9 mouse cellular contexts compared by ENCODE assay signal in the genomic region with DNA sequence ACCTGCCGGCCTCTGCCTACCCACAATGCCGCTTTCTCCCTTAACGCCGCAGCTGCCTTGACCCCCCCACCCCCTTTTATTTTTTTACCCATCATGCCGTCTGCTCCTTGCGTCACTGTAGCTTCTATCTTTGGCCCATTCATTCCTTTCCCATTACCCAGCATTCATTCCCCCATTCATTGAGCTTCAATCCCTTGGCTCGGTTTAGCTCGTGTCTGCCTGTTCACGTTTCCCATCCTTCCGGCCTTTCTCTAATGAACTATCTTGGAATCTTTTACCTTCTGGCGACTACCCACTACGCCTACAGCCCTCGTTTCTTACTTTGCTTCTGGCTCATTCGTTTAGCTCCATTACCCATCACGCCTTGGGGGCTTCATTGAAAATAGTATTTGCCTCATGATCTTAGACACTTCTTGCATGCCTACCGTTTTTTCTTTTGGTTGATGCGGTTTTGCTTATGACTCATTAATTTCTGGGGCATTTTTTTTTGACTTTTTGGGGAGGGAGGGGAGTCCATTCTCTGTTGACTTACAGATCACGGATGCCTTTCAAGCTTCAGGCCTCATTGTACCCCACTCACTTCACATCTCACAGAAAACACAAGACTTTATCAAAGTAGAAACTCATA. TPM values are rescaled to one million over a fixed set of nuclear protein-coding genes. Genes with fewer than 3 reads are reported as not detected.
DNase-seq lines count a peak whose midpoint lies in the region; ATAC-seq and TF ChIP-seq lines count a peak whose summit lies in the region.
"Had no signal": no experiment of that assay in that cellular context is flagged by ENCODE, and none has a peak within 500 bp of the region (broad histone marks: within the 10 kb centered on the region; RNA-seq: fewer than 3 reads in every experiment).

No protein-coding gene starts in this region.

- ATAC-seq in heart, embryonic 13.5 days (ENCODE audit: extremely low read depth, insufficient number of reproducible peaks, low FRiP score, low TSS enrichment), result no peak
- ATAC-seq in forebrain, postnatal 0 days, result no peak
- peak; percentile 1; the same call in 1 of the 2 replicates for ATAC-seq in megakaryocyte progenitor cell, adult 5-6 weeks (replicated peaks; ENCODE audit: poor library complexity)

- TF ChIP-seq EP300 in ES-Bruce4 (IDR thresholded peaks at IDR 0.05; ENCODE audit: insufficient read depth, low read depth, low read length), result no peak

- peaks cover 72% of the 10 kb centered on the region for H3K36me3 ChIP-seq in heart, embryonic 13.5 days
- peaks cover 23% of the 10 kb centered on the region for H3K36me3 ChIP-seq in ES-Bruce4 (ENCODE audit: control insufficient read depth, insufficient read depth, low read length, poor library complexity, severe bottlenecking)
- H3K36me3 ChIP-seq in forebrain, postnatal 0 days (ENCODE audit: insufficient read depth), result peaks cover 24% of the 10 kb centered on the region

- TF ChIP-seq POLR2A in ES-Bruce4 (IDR thresholded peaks at IDR 0.05; ENCODE audit: insufficient read depth, low read length), result no peak

- H3K4me2 ChIP-seq in heart, embryonic 13.5 days, result peak overlapping the region; percentile 76
- peak overlapping the region; percentile 43 for H3K4me2 ChIP-seq in forebrain, postnatal 0 days (ENCODE audit: low read depth)

- peaks cover 25% of the 10 kb centered on the region for H3K4me1 ChIP-seq in heart, embryonic 13.5 days
- H3K4me1 ChIP-seq in ES-Bruce4 (ENCODE audit: control insufficient read depth, insufficient read depth, low read length), result no peaks in the 10 kb centered on the region
- H3K4me1 ChIP-seq in forebrain, postnatal 0 days (ENCODE audit: insufficient read depth), result 0 out of 2 replicates have a peak, but pooled peaks cover 6% of the 10 kb centered on the region

- no peaks in the 10 kb centered on the region for H3K27me3 ChIP-seq in heart, embryonic 13.5 days (replicated peaks)
- no peaks in the 10 kb centered on the region for H3K27me3 ChIP-seq in ES-Bruce4 (ENCODE audit: control insufficient read depth, insufficient read depth, low read length, poor library complexity, severe bottlenecking)
- no peaks in the 10 kb centered on the region for H3K27me3 ChIP-seq in forebrain, postnatal 0 days (ENCODE audit: insufficient read depth, low read length)

- H3K4me3 ChIP-seq in heart, embryonic 13.5 days, result peak overlapping the region; percentile 49
- H3K4me3 ChIP-seq in ES-Bruce4 (ENCODE audit: low read depth, low read length), result peak overlapping the region; percentile 86
- H3K4me3 ChIP-seq in forebrain, postnatal 0 days (ENCODE audit: low read depth, low read length), result peak overlapping the region; percentile 25

- peaks cover 8% of the 10 kb centered on the region for H3K9me3 ChIP-seq in heart, embryonic 13.5 days
- H3K9me3 ChIP-seq in ES-Bruce4 (replicated peaks; ENCODE audit: control insufficient read depth, insufficient read depth, low read length, poor library complexity, severe bottlenecking), result no peaks in the 10 kb centered on the region; the same call in 1 of the 2 replicates
- H3K9me3 ChIP-seq in forebrain, postnatal 0 days (ENCODE audit: low read length), result no peaks in the 10 kb centered on the region; the same call in 1 of the 2 replicates

- peak overlapping the region; percentile 67 for H3K9ac ChIP-seq in heart, embryonic 13.5 days
- peak overlapping the region; percentile 80 for H3K9ac ChIP-seq in ES-Bruce4 (ENCODE audit: low read depth, poor library complexity, severe bottlenecking)
- H3K9ac ChIP-seq in forebrain, postnatal 0 days, result peak overlapping the region; percentile 31

- WGBS in heart, embryonic 13.5 days, result 6% methylated on average over 18 of the region's 18 CpGs
- WGBS in forebrain, postnatal 0 days, result 4% methylated on average over 18 of the region's 18 CpGs

- DNase-seq in heart, adult 8-10 months (ENCODE audit: low spot score), result no peak
- no peak for DNase-seq in forebrain, postnatal 0 days
- no peak for DNase-seq in right cerebral cortex, postnatal 36 days (ENCODE audit: low spot score in 2 of 2)
- DNase-seq in ovary, postnatal 36 days (ENCODE audit: low spot score), result no peak
- no peak for DNase-seq in adrenal gland, adult 18-20 months (ENCODE audit: low spot score in 2 of 2)

- TF ChIP-seq CTCF in ES-Bruce4 (IDR thresholded peaks at IDR 0.05; ENCODE audit: low read depth, low read length), result no peak
- no peak for TF ChIP-seq CTCF in forebrain, postnatal 0 days (IDR thresholded peaks at IDR 0.05; ENCODE audit: low read depth)

- H3K27ac ChIP-seq in heart, embryonic 13.5 days (replicated peaks), result peak overlapping the region; percentile 85
- H3K27ac ChIP-seq in ES-Bruce4 (ENCODE audit: insufficient read depth, low read length), result peak overlapping the region; percentile 98
- peak overlapping the region; percentile 83 for H3K27ac ChIP-seq in forebrain, postnatal 0 days (ENCODE audit: low read depth, low read length)

RNA-seq across cellular contexts. Expression of gene Tomm40, which starts 0.9 kb away (rescaled TPM):
- 128 and 146 TPM in 2 replicates for polyA plus RNA-seq in heart, embryonic 13.5 days (2015; fragmentation: Nextera tagmentation; extraction: Ambion mirVana)
- 100 to 1,000 TPM in 1 of 4 experiments, 10 to 100 TPM in 3; 94.0 to 101 (median 99.2) TPM for total RNA-seq in heart, adult 8-10 months (2022)
- 68.2 TPM in 2 replicates for polyA plus RNA-seq in ES-Bruce4 (2011; ENCODE audit: insufficient read depth, insufficient read length, low read depth, missing spikeins)
- 98.9 and 113 TPM in 2 replicates for total RNA-seq in forebrain, postnatal 0 days (2014; rRNA removed)
- polyA plus RNA-seq in forebrain, postnatal 0 days (2015; fragmentation: Nextera tagmentation; extraction: Ambion mirVana), result 146 and 147 TPM in 2 replicates
- 61.5 and 62.2 TPM in 2 replicates for total RNA-seq in megakaryocyte progenitor cell, adult 5-6 weeks (2015)
- 42.5 and 50.8 TPM in 2 replicates for total RNA-seq in megakaryocyte progenitor cell, adult 5-6 weeks (2017)
- total RNA-seq in adrenal gland, adult 18-20 months (2021), result 100 to 1,000 TPM; 123 to 126 TPM

RNA-seq across cellular contexts. Expression of gene Apoe, which starts 17.2 kb away (rescaled TPM):
- polyA plus RNA-seq in heart, embryonic 13.5 days (2015; fragmentation: Nextera tagmentation; extraction: Ambion mirVana), result 480 and 561 TPM in 2 replicates
- 100 to 1,000 TPM; 172 to 309 (median 253) TPM for total RNA-seq in heart, adult 8-10 months (2022)
- polyA plus RNA-seq in ES-Bruce4 (2011; ENCODE audit: insufficient read depth, insufficient read length, low read depth, missing spikeins), result 1,030 and 1,048 TPM in 2 replicates
- total RNA-seq in forebrain, postnatal 0 days (2014; rRNA removed), result 1,116 and 1,436 TPM in 2 replicates
- 1,283 and 1,495 TPM in 2 replicates for polyA plus RNA-seq in forebrain, postnatal 0 days (2015; fragmentation: Nextera tagmentation; extraction: Ambion mirVana)
- total RNA-seq in megakaryocyte progenitor cell, adult 5-6 weeks (2015), result 18.7 and 27.5 TPM in 2 replicates
- total RNA-seq in megakaryocyte progenitor cell, adult 5-6 weeks (2017), result 110 and 130 TPM in 2 replicates
- total RNA-seq in adrenal gland, adult 18-20 months (2021), result 1,000 to 10,000 TPM; 1,225 to 1,306 TPM

RNA-seq across cellular contexts. Expression of gene Apoc1, which starts 23.7 kb away (rescaled TPM):
- 8.8 and 13.9 TPM in 2 replicates for polyA plus RNA-seq in heart, embryonic 13.5 days (2015; fragmentation: Nextera tagmentation; extraction: Ambion mirVana)
- total RNA-seq in heart, adult 8-10 months (2022), result 1 to 10 TPM in 1 of 4 experiments, under 1 TPM in 1, not detected in 2; 0.98 to 1.1 TPM
- polyA plus RNA-seq in ES-Bruce4 (2011; ENCODE audit: insufficient read depth, insufficient read length, low read depth, missing spikeins), result 93.2 and 95.8 TPM in 2 replicates
- total RNA-seq in forebrain, postnatal 0 days (2014; rRNA removed), result 2.1 and 5.3 TPM in 2 replicates
- 3.0 and 5.5 TPM in 2 replicates for polyA plus RNA-seq in forebrain, postnatal 0 days (2015; fragmentation: Nextera tagmentation; extraction: Ambion mirVana)
- total RNA-seq in megakaryocyte progenitor cell, adult 5-6 weeks (2015), result 0.79 and 2.0 TPM in 2 replicates
- total RNA-seq in megakaryocyte progenitor cell, adult 5-6 weeks (2017), result 1.1 and 6.4 TPM in 2 replicates
- 100 to 1,000 TPM; 156 to 789 TPM for total RNA-seq in adrenal gland, adult 18-20 months (2021)

RNA-seq across cellular contexts. Expression of gene Nectin2, which starts 34.1 kb away (rescaled TPM):
- 89.3 and 89.4 TPM in 2 replicates for polyA plus RNA-seq in heart, embryonic 13.5 days (2015; fragmentation: Nextera tagmentation; extraction: Ambion mirVana)
- 10 to 100 TPM; 24.8 to 37.3 (median 34.9) TPM for total RNA-seq in heart, adult 8-10 months (2022)
- 86.7 and 97.9 TPM in 2 replicates for polyA plus RNA-seq in ES-Bruce4 (2011; ENCODE audit: insufficient read depth, insufficient read length, low read depth, missing spikeins)
- total RNA-seq in forebrain, postnatal 0 days (2014; rRNA removed), result 44.2 and 44.7 TPM in 2 replicates
- polyA plus RNA-seq in forebrain, postnatal 0 days (2015; fragmentation: Nextera tagmentation; extraction: Ambion mirVana), result 47.2 and 48.7 TPM in 2 replicates
- 0.95 and 2.2 TPM in 2 replicates for total RNA-seq in megakaryocyte progenitor cell, adult 5-6 weeks (2015)
- 0.78 and 1.0 TPM in 2 replicates for total RNA-seq in megakaryocyte progenitor cell, adult 5-6 weeks (2017)
- total RNA-seq in adrenal gland, adult 18-20 months (2021), result 100 to 1,000 TPM in 1 of 2 experiments, 10 to 100 TPM in 1; 76.9 to 105 TPM

RNA-seq across cellular contexts. Expression of gene Apoc4, which starts 34.9 kb away (rescaled TPM):
- polyA plus RNA-seq in heart, embryonic 13.5 days (2015; fragmentation: Nextera tagmentation; extraction: Ambion mirVana), result 0.84 and 3.7 TPM in 2 replicates
- total RNA-seq in heart, adult 8-10 months (2022), result not detected
- polyA plus RNA-seq in ES-Bruce4 (2011; ENCODE audit: insufficient read depth, insufficient read length, low read depth, missing spikeins), result 1.1 TPM in 1 of 2 replicates, not detected in the other
- not detected in 2 replicates for total RNA-seq in forebrain, postnatal 0 days (2014; rRNA removed)
- polyA plus RNA-seq in forebrain, postnatal 0 days (2015; fragmentation: Nextera tagmentation; extraction: Ambion mirVana), result not detected in 2 replicates
- total RNA-seq in megakaryocyte progenitor cell, adult 5-6 weeks (2015), result not detected in 2 replicates
- not detected in 2 replicates for total RNA-seq in megakaryocyte progenitor cell, adult 5-6 weeks (2017)
- 100 to 1,000 TPM in 1 of 2 experiments, 10 to 100 TPM in 1; 31.6 to 112 TPM for total RNA-seq in adrenal gland, adult 18-20 months (2021)
- total RNA-seq: gastrocnemius, postnatal 25 days had no signal

Comparison
In these comparisons a context has a peak if more than half of its experiments do, and no peak if none do; other contexts are left out.
1. H3K4me3 ChIP-seq: peak in every context shown above with its lines; median percentile 86 in ES-Bruce4; 49 in heart, embryonic 13.5 days; 25 in forebrain, postnatal 0 days.
2. RNA of gene Apoc1, which starts 23.7 kb away (total RNA-seq): 156 to 789 TPM in adrenal gland, adult 18-20 months; 0.79 to 6.4 TPM in megakaryocyte progenitor cell, adult 5-6 weeks, 2.1 to 5.3 TPM in forebrain, postnatal 0 days and 0.98 to 1.1 TPM in heart, adult 8-10 months; every median in the first group is over 10 times any median in the second.
3. Peak in every context shown above with its lines, with median percentiles within 50 percentile points of each other: H3K27ac ChIP-seq and H3K9ac ChIP-seq.